Mouse (Mus musculus): Measurements from ENCODE around the gene Nmur1.

- TF ChIP-seq CTCF (IDR thresholded peaks at IDR 0.05; ENCODE audit: low read depth, low read length) (no peak), POLR2A (IDR thresholded peaks at IDR 0.05; ENCODE audit: borderline replicate concordance, low read depth, low read length) (no peak)
Observed at GRCm38 (mm10) chr1:86449966-86450365, 23.9 kb upstream of the Nmur1 start.
